Mouse (Mus musculus): ENCODE measurements around the gene Kcng4.

Kcng4 gene

GRCm38 (mm10) chr8:119615096-119615495 lies 20.4 kb downstream of the Kcng4 start:
- no peak for DNase-seq (ENCODE audit: low spot score in 2 of 2)

- no peak for DNase-seq (ENCODE audit: low spot score in 2 of 2)
These were observed 23.0 kb downstream of the Kcng4 start, which contains the start of gene Adad2 for GRCm38 (mm10) chr8:119612471-119612870. Adad2 (plus strand) TSS chr8:119612747.

- DNase-seq (ENCODE audit: low spot score in 2 of 2), result no peak
These were observed 29.3 kb downstream of the Kcng4 start for GRCm38 (mm10) chr8:119606224-119606623.

- peak; percentile 91 to 97 for DNase-seq (ENCODE audit: low spot score in 2 of 2)
These were observed 30.5 kb downstream of the Kcng4 start, which contains the start of gene Taf1c for GRCm38 (mm10) chr8:119604996-119605395. Taf1c (minus strand) TSS chr8:119605222.

GRCm38 (mm10) chr8:119604398-119604803 lies 31.1 kb downstream of the Kcng4 start:
- DNase-seq (ENCODE audit: low spot score in 2 of 2), result no peak

- DNase-seq (ENCODE audit: low spot score in 2 of 2), result no peak
These were observed 31.7 kb downstream of the Kcng4 start for GRCm38 (mm10) chr8:119603771-119604170.

- no peak for DNase-seq (ENCODE audit: low spot score in 2 of 2)
These were observed 44.0 kb downstream of the Kcng4 start for GRCm38 (mm10) chr8:119591456-119591855.

- no peak for DNase-seq (ENCODE audit: low spot score in 2 of 2)
These were observed 45.1 kb downstream of the Kcng4 start for GRCm38 (mm10) chr8:119590348-119590747.

GRCm38 (mm10) chr8:119588844-119589243 lies 46.6 kb downstream of the Kcng4 start:
- DNase-seq (ENCODE audit: low spot score in 2 of 2), result no peak

- DNase-seq (ENCODE audit: low spot score in 2 of 2), result no peak
These were observed 47.2 kb downstream of the Kcng4 start for GRCm38 (mm10) chr8:119588321-119588720.

GRCm38 (mm10) chr8:119585901-119586300 lies 49.6 kb downstream of the Kcng4 start:
- no peak for DNase-seq (ENCODE audit: low spot score in 2 of 2)

- DNase-seq (ENCODE audit: low spot score in 2 of 2), result no peak
These were observed 54.9 kb downstream of the Kcng4 start for GRCm38 (mm10) chr8:119580441-119581161.

- DNase-seq (ENCODE audit: low spot score in 2 of 2), result no peak
These were observed 56.4 kb downstream of the Kcng4 start for GRCm38 (mm10) chr8:119579096-119579495.

- DNase-seq (ENCODE audit: low spot score in 2 of 2), result no peak
These were observed 60.1 kb downstream of the Kcng4 start for GRCm38 (mm10) chr8:119575366-119575726.

- peak; percentile 97 to 99 for DNase-seq (ENCODE audit: low spot score in 2 of 2)
These were observed 60.8 kb downstream of the Kcng4 start, which contains the start of the genes Hsdl1 and Dnaaf1 for GRCm38 (mm10) chr8:119574437-119575365. Hsdl1 (minus strand) TSS chr8:119575183. Dnaaf1 (plus strand) TSS chr8:119575235.

All from spleen, postnatal 10 days (tissue).